Mouse (Mus musculus) embryonic fibroblast, embryonic 13.5 days (primary cell): ENCODE measurements at regions not wholly inside any gene's neighbourhood (a gene's known extent, or its start where the extent isn't known, plus 50 kb on each side); places are given as distances from the start of the nearest gene placed in this dataset.

Source experiments
- CTCF ChIP-seq: IDR thresholded peaks from 2 replicates; pipeline ENCODE4 v1.5.1; 2011; ENCODE audit warnings: mild to moderate bottlenecking, control low read depth, low read length, moderate library complexity, borderline replicate concordance; ENCODE audit not compliant: insufficient read depth
- POLR2A ChIP-seq: IDR thresholded peaks from 2 replicates; pipeline ENCODE4 v1.6.1; 2011; ENCODE audit warnings: low read depth, mild to moderate bottlenecking, control low read depth, low read length, moderate library complexity

DNA sequence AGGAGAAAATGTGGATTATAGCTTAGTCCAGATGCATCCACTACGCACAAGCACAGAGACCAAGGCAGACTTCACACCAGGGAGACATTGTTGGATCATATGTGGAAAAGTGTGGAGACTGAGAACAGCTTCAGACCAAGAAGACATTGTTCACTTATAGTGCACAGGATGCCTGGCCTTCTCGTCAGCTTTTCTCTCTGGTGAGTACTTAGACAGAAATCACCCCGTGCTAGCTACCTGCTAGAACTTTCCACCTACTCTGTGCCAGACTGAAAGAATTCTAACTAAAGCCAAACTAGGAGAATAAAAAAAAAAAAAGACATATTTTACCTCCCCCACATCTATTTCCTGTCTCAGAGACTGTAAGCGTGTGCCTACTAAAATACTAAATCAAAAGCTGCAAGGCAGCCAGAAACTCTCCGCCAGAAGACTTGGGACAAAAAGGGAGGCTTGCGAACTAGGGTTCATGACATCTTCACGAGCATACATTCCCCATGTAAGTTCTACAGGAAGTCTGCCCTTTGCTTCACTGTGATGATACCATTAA lies 51.3 kb downstream of the H2al2a start:
- no peak for TF ChIP-seq CTCF
- TF ChIP-seq POLR2A = no peak
